Mouse (Mus musculus) hindbrain, embryonic 11.5 days (tissue): ENCODE measurements around the gene Sertad1. TPM values are rescaled to one million over a fixed set of nuclear protein-coding genes. Genes with fewer than 3 reads are reported as not detected.

ENCODE experiments used
- ATAC-seq: fragments of 200-750 bp; cut with Nextera tagmentation; 2 replicates; pipeline ENCODE4 v1.8.0; 2017; ENCODE audit warnings: mild to moderate bottlenecking, moderate TSS enrichment, moderate library complexity; ENCODE audit not compliant: low FRiP score
- DNase-seq: peaks from one replicate; pipeline ENCODE4 v3.0.0-alpha.2; 2015; ENCODE audit warnings: low spot score
- H3K27ac ChIP-seq: fragments of 300-500 bp; sonication (generic); 2 replicates; pipeline ENCODE4 v1.5.1; 2014; ENCODE audit warnings: mild to moderate bottlenecking, low read depth, low read length
- H3K27me3 ChIP-seq: fragments of 300-500 bp; sonication (generic); 2 replicates; pipeline ENCODE4 v1.6.1; 2014; ENCODE audit warnings: mild to moderate bottlenecking, low read length, moderate library complexity, mixed read lengths; ENCODE audit not compliant: control insufficient read depth, insufficient read depth
- H3K36me3 ChIP-seq: fragments of 300-500 bp; sonication (generic); 2 replicates; pipeline ENCODE4 v1.6.1; 2014; ENCODE audit warnings: mild to moderate bottlenecking, low read length, moderate library complexity, mixed read lengths; ENCODE audit not compliant: control insufficient read depth, insufficient read depth
- H3K4me1 ChIP-seq: fragments of 300-500 bp; sonication (generic); replicated peaks from 2 replicates; pipeline ENCODE4 v1.6.1; 2014; ENCODE audit warnings: low read length, mixed read lengths; ENCODE audit not compliant: control insufficient read depth, insufficient read depth
- H3K4me2 ChIP-seq: fragments of 300-500 bp; sonication (generic); replicated peaks from 2 replicates; pipeline ENCODE4 v1.6.1; 2014; ENCODE audit warnings: mild to moderate bottlenecking, low read depth, low read length
- H3K4me3 ChIP-seq: fragments of 300-500 bp; sonication (generic); 2 replicates; pipeline ENCODE4 v1.5.1; 2014; ENCODE audit warnings: low read depth, low read length
- H3K9ac ChIP-seq: fragments of 300-500 bp; sonication (generic); 2 replicates; pipeline ENCODE4 v1.6.1; 2014; ENCODE audit warnings: low read depth, low read length
- H3K9me3 ChIP-seq: fragments of 300-500 bp; sonication (generic); 2 replicates; pipeline ENCODE4 v1.6.1; 2016; ENCODE audit warnings: low read length; ENCODE audit not compliant: control insufficient read depth
- WGBS: fragments of 180-500 bp; shearing (Covaris S2); extraction: QIAGEN DNeasy Blood & Tissue Kit; methylation state at CpG from one replicate; pipeline ENCODE4 v1.1.7; 2014; 5-methylcytosine and 5-hydroxymethylcytosine counted together
- polyA plus RNA-seq: library from polyadenylated mRNA; unstranded; fragments of >200 nt; fragmentation: Nextera tagmentation; extraction: Ambion mirVana; gene quantifications from 2 replicates; pipeline ENCODE4 v1.2.1, GENCODE M21; 2014

The Sertad1 gene
- polyA plus RNA-seq, 1 experiment from 2014 or later = 21.0 TPM

DNA sequence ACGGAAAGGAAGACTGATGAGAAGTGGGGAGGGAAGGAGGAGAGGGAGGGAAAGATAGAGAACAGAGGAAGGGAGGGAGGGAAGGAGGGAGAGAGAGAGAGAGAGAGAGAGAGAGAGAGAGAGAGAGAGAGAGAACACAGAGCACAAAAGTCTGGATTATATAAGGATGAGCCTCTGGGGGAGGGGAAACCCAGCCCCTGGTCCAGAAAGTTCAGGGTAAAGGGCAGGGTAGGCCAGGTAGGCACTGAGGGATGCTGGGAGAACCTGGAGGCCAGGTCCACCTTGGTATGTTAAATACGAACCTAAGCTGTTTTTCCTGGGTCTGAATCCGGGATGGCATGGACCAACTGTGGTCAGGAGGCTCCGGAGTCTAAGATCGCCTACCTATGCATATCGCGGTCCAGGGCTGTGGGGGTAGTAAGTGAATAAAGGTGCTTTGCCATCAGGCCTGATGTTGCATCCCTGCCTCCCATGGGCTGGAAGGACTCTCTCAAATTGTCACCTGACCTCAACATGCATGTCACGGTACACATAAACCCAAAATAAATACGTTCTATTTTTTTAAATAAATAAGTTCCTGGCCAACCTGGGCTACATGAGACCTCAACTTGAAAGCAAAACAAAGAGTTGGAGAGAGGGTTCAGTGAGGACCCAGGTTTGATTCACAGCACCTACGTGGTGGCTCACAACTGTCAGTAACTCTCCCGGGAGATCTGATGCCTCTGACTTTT lies 15.2 kb upstream of the Sertad1 start:
- H3K4me3 ChIP-seq = no peak overlapping the region
- ATAC-seq (no peak), DNase-seq (no peak)
- H3K27me3 ChIP-seq = no peaks in the 10 kb centered on the region
- H3K4me1 ChIP-seq = peaks cover 2% of the 10 kb centered on the region; the same call in 1 of the 2 replicates
- H3K4me2 ChIP-seq = no peak overlapping the region
- WGBS = 89% methylated on average over 11 of the region's 11 CpGs
- H3K9me3 ChIP-seq = no peaks in the 10 kb centered on the region
- H3K27ac ChIP-seq = no peak overlapping the region
- no peak overlapping the region for H3K9ac ChIP-seq
- H3K36me3 ChIP-seq = no peaks in the 10 kb centered on the region

DNA sequence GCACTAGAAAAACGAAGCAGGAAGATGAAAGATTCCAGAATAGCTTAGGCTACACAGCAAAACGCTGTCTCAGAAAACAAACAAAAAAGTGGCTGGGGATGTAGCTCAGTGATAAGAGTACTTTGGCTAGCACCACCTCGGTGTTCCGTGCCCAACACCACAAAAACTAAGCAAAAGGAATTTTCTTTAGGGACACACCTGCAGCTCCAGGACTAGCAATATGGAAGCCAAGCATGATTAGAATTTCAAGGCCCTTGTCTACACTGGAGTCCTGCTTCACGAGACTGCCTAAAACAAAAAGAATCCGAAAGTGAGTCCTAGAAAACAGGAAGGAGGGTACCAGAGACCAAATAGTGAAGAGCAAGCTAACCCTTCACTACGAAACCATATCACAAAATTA lies 14.1 kb upstream of the Sertad1 start:
- peak overlapping the region; percentile 27; the same call in 1 of the 2 replicates for H3K9ac ChIP-seq

DNA sequence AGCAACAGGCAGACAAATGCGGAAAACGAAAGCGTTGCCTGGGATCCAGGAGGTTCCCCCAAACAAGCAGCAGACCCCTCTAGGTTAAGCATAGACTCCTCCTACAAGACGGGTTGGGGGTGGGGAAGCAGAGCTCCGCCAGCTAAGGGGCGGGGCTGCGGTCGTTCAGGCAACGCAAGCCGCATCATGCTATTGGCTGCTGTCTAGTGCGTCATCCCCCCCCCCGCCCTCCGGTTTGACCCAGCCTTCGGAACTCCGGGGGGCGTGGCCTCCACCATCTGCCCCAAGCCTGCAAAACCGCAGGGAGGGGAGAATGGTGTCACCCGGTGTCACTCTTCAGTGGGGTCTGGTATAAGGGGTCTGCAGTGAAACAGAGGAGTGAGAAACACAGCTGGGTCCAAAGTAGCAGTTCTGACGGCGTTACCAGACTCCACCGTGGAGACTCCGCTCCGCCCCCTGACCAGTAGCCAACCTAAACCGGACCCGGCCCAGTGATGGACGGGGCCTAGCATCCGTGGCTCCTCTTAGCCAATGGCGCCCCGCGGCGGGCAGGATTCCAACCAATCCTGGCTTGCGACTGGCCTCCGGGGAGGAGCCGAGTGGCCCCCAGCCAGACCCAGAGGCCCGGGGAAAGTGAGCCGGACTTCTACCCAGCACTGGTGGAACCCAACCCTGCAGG lies 13.4 kb upstream of the Sertad1 start, which contains the start of gene Sertad3:
TSS of gene Sertad3 (plus strand) at position 613 of the 679 bp plus-strand sequence.
- ATAC-seq (peak; percentile 95), DNase-seq (peak; percentile 98)
- Histone ChIP-seq H3K4me1 (peaks cover 2% of the 10 kb centered on the region; the same call in 1 of the 2 replicates), H3K36me3 (no peaks in the 10 kb centered on the region), H3K4me3 (peak within 1 kb of the TSS; percentile 74), H3K27me3 (no peaks in the 10 kb centered on the region), H3K4me2 (peak within 1 kb of the TSS; percentile 78), H3K9me3 (no peaks in the 10 kb centered on the region), H3K27ac (peak within 1 kb of the TSS; percentile 88), H3K9ac (peak within 1 kb of the TSS; percentile 64)
- WGBS = 1% methylated on average over 36 of the region's 36 CpGs

More for the DNA sequence above, 14.1 kb upstream of the Sertad1 start:
- no peak for DNase-seq
- Histone ChIP-seq H3K36me3 (no peaks in the 10 kb centered on the region), H3K4me1 (peaks cover 2% of the 10 kb centered on the region; the same call in 1 of the 2 replicates), H3K9me3 (no peaks in the 10 kb centered on the region), H3K4me3 (peak overlapping the region; percentile 74; the same call in 1 of the 2 replicates), H3K27ac (no peak overlapping the region; the same call in 1 of the 2 replicates), H3K4me2 (peak overlapping the region; percentile 78), H3K27me3 (no peaks in the 10 kb centered on the region)
- WGBS = 46% methylated on average over 7 of the region's 7 CpGs
- no peak for ATAC-seq

DNA sequence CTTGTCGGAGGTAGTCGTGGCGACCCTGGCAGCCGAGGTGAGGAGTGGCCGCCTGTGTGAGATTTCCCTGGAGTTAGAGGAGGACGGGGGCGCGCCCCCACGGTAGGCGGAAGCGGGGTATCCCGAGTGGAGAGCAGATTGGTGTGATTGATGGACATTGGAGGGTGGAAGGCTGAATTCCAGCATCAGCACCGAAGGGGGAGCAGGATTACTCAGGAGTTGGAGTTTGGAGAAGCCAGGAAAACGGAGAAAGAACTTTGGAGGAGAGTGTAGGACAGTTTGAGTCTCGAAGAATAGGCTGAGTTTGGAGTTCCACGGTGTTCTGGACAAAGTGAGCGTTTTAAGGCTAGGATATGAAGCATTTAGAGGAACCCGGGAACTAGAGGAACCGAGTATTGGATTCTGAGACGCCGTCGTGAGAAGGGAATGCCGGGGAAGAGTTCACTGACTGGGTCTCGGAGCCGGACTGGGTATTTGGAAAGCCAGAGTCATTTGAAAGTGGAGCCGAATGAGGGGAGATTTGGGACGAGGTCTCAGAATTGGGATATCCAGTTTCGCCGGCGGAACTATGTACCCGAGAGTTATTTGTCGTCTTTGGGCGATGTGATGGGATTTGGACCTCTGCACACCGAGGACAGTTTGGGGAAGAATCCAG lies 12.7 kb upstream of the Sertad1 start:
- peak overlapping the region; percentile 78 for H3K4me2 ChIP-seq
- no peaks in the 10 kb centered on the region for H3K9me3 ChIP-seq
- ATAC-seq (no peak), DNase-seq (no peak)
- peaks cover 2% of the 10 kb centered on the region; the same call in 1 of the 2 replicates for H3K4me1 ChIP-seq
- H3K27ac ChIP-seq = peak overlapping the region; percentile 88
- H3K27me3 ChIP-seq = no peaks in the 10 kb centered on the region
- no peaks in the 10 kb centered on the region for H3K36me3 ChIP-seq
- peak overlapping the region; percentile 64 for H3K9ac ChIP-seq
- H3K4me3 ChIP-seq = peak overlapping the region; percentile 74
- under 1% methylated on average over 34 of the region's 34 CpGs for WGBS

DNA sequence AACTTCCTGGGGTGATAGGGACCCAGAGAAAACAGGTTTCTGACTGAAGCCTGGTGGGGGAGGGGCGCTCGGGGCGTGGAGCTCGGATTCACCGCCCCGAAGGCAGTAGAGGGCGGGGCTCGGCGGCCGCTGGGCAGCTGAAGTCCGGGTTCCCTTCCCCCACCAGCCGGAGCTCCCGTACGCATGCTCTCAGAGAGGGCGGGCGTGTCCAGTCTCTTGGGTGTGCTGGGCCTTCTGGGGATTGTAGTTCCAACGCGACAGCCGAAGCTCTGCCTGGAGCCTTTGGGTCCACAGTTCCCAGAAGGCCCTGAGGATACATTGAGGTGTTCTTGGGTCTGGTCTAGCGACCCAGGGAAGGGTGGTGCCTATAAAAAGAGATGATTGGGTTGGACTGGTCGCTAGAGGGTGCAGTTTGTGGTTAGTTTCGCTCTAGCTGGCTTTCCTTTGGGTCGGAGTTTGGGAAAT lies 12.2 kb upstream of the Sertad1 start:
- Histone ChIP-seq H3K9ac (peak overlapping the region; percentile 64; the same call in 1 of the 2 replicates), H3K4me2 (peak overlapping the region; percentile 78), H3K27me3 (no peaks in the 10 kb centered on the region), H3K4me3 (peak overlapping the region; percentile 74), H3K27ac (peak overlapping the region; percentile 88), H3K36me3 (no peaks in the 10 kb centered on the region), H3K9me3 (no peaks in the 10 kb centered on the region), H3K4me1 (peaks cover 2% of the 10 kb centered on the region; the same call in 1 of the 2 replicates)
- WGBS = under 1% methylated on average over 23 of the region's 23 CpGs
- DNase-seq = peak; percentile 98
- peak; percentile 91 for ATAC-seq

DNA sequence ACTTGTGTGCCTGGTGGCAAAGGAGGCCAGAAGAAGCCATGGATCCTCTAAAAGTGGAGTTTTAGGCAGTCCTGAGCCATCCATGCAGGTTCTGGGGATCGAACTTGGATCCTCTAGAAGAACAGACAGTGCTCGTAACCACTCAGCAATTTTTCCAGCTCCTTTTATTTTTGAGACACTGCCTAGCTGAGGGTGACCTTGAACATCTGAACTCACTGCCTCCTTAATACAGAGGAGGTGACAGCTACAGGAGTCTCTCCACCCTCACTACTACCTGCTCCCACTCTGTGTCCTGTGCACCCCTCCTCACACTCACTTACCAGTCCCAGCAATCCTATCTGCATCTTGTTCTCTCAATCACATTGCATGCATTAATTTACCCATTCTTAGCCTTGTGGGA lies 11.1 kb upstream of the Sertad1 start:
- 90% methylated on average over 2 of the region's 2 CpGs for WGBS
- Histone ChIP-seq H3K27ac (no peak overlapping the region), H3K9me3 (no peaks in the 10 kb centered on the region), H3K36me3 (no peaks in the 10 kb centered on the region), H3K4me1 (peaks cover 2% of the 10 kb centered on the region; the same call in 1 of the 2 replicates), H3K9ac (no peak overlapping the region), H3K27me3 (no peaks in the 10 kb centered on the region), H3K4me3 (no peak overlapping the region), H3K4me2 (no peak overlapping the region)
- DNase-seq = no peak
- no peak for ATAC-seq

DNA sequence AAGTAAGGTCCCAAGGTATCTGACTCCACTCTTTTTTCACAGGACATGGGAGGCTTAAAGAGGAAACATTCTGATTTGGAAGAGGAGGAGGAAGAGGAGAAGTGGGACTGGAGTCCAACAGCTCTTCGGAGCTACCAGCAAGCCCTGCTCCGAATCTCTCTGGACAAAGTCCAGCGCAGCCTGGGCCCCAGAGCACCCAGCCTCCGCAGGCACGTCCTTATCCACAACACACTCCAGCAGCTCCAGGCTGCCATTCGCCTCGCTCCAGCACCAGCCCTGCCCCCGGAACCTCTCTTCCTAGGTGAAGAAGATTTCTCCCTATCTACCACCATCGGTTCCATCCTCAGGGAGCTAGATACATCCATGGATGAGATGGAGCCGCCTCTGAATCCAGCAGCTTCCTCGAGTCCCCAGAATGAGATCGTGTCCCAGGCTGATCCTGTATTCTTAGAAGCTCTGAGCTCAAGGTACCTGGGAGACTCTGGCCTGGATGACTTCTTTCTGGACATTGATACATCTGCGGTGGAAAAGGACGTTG lies 10.5 kb upstream of the Sertad1 start:
- H3K4me2 ChIP-seq = no peak overlapping the region
- no peak overlapping the region for H3K4me3 ChIP-seq
- WGBS = 93% methylated on average over 14 of the region's 14 CpGs
- no peaks in the 10 kb centered on the region for H3K9me3 ChIP-seq
- no peak for DNase-seq
- H3K9ac ChIP-seq = no peak overlapping the region
- no peak for ATAC-seq
- H3K27ac ChIP-seq = no peak overlapping the region
- H3K27me3 ChIP-seq = no peaks in the 10 kb centered on the region
- no peaks in the 10 kb centered on the region for H3K36me3 ChIP-seq
- peaks cover 2% of the 10 kb centered on the region; the same call in 1 of the 2 replicates for H3K4me1 ChIP-seq

DNA sequence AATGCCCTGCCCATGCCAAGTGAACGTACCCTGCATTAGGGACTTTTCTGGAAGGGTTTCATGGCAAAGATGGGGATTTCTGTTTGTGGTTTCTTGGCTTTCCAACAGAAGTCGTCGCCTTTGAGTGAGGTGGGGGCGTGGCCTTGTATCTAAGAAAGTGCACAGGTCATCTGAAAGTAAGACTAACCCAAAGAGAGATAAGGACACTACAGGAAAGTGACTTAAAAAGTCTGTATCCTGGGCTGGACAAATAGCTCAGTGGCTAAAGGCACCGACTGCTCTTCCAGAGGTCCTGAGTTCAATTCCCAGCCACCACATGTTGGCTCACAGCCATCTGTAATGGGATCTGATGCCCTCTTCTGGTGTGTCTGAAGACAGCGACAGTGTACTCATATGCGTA lies 8.1 kb upstream of the Sertad1 start:
- DNase-seq = no peak
- Histone ChIP-seq H3K4me3 (no peak overlapping the region), H3K27me3 (no peaks in the 10 kb centered on the region), H3K9ac (no peak overlapping the region), H3K9me3 (no peaks in the 10 kb centered on the region), H3K4me2 (no peak overlapping the region), H3K27ac (no peak overlapping the region), H3K36me3 (no peaks in the 10 kb centered on the region), H3K4me1 (no peaks in the 10 kb centered on the region)
- no peak for ATAC-seq
- WGBS = 78% methylated on average over 7 of the region's 7 CpGs
